Mouse (Mus musculus) testis, adult 2 months (tissue): ENCODE results near the gene Hist1h1c.

ENCODE experiments used
- CTCF ChIP-seq: fragments of 200-500 bp; IDR thresholded peaks from 2 replicates; pipeline ENCODE4 v1.5.1; 2012; ENCODE audit warnings: low read depth, mild to moderate bottlenecking, inconsistent platforms, low read length, moderate library complexity; ENCODE audit not compliant: control insufficient read depth, insufficient read depth, insufficient replicate concordance
- POLR2A ChIP-seq: fragments of 200-500 bp; IDR thresholded peaks from 2 replicates; pipeline ENCODE4 v1.6.1; 2012; ENCODE audit warnings: low read depth, mild to moderate bottlenecking, inconsistent platforms, low read length, moderate library complexity; ENCODE audit not compliant: control insufficient read depth

DNA sequence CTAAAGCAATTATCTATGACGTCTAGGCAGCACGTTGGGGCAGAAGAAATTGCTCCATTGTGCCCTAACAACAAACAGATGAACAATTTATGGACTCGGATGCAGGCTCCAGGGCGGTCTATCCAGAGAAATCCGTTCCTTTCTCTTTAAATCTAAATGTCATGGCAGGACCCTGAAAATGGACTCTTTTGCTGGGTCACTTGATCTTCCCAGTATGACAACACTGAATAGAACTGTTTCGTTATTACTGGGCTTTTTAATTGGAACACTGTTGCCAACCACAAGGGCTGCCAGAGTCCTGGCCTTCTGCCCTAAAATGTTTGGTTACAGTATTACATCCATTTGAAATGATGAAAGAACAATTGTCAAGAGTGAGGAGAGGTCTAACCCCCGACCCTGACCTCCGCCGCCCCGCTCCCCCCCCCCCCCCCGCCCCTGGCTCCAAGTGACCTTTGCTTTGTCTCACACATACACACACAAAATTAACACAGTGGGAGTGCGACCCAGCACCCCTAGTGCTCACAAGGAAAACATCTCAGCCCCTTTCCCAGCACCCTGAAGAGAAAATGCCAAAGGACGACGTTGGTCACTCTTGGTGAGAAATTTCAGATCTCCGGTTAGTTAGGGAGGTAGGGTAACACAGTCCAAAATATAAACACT, 28.8 kb upstream of the Hist1h1c start:
- no peak for TF ChIP-seq CTCF
- no peak for TF ChIP-seq POLR2A
